Mouse (Mus musculus) neural tube, embryonic 15.5 days (tissue): ENCODE measurements at regions not wholly inside any gene's neighbourhood (a gene's known extent, or its start where the extent isn't known, plus 50 kb on each side); places are given as distances from the start of the nearest gene placed in this dataset.
"Not testable (repeated sequence)": the region's sequence is repeated elsewhere in the genome, so short reads cannot be mapped to it uniquely, and the experiment has no call there.

Experiments used
- ATAC-seq: fragments of 200-750 bp; cut with Nextera tagmentation; 2 replicates; pipeline ENCODE4 v1.8.0; 2017; ENCODE audit warnings: mild to moderate bottlenecking, moderate TSS enrichment, moderate library complexity; ENCODE audit not compliant: low FRiP score
- H3K27ac ChIP-seq: fragments of 300-500 bp; sonication (generic); replicated peaks from 2 replicates; pipeline ENCODE4 v1.5.1; 2015; ENCODE audit warnings: mild to moderate bottlenecking, inconsistent platforms
- H3K27me3 ChIP-seq: fragments of 300-500 bp; sonication (generic); replicated peaks from 2 replicates; pipeline ENCODE4 v1.6.1; 2015; ENCODE audit warnings: inconsistent platforms
- H3K36me3 ChIP-seq: fragments of 300-500 bp; sonication (generic); 2 replicates; pipeline ENCODE4 v1.6.1; 2015; ENCODE audit warnings: inconsistent platforms
- H3K4me1 ChIP-seq: fragments of 300-500 bp; sonication (generic); 2 replicates; pipeline ENCODE4 v1.6.1; 2015; ENCODE audit warnings: inconsistent platforms
- H3K4me2 ChIP-seq: fragments of 300-500 bp; sonication (generic); 2 replicates; pipeline ENCODE4 v1.6.1; 2015; ENCODE audit warnings: inconsistent platforms, mild to moderate bottlenecking, moderate library complexity
- H3K4me3 ChIP-seq: fragments of 300-500 bp; sonication (generic); replicated peaks from 2 replicates; pipeline ENCODE4 v1.5.1; 2015; ENCODE audit warnings: mild to moderate bottlenecking, inconsistent platforms
- H3K9ac ChIP-seq: fragments of 300-500 bp; sonication (generic); replicated peaks from 2 replicates; pipeline ENCODE4 v1.6.1; 2015; ENCODE audit warnings: mild to moderate bottlenecking, inconsistent platforms
- H3K9me3 ChIP-seq: fragments of 300-500 bp; sonication (generic); replicated peaks from 2 replicates; pipeline ENCODE4 v1.6.1; 2016; ENCODE audit warnings: inconsistent platforms
- WGBS: fragments of 180-500 bp; shearing (Covaris S2); methylation state at CpG from one replicate; pipeline ENCODE4 v1.1.7; 2015; ENCODE audit warnings: mixed read lengths; 5-methylcytosine and 5-hydroxymethylcytosine counted together

DNA sequence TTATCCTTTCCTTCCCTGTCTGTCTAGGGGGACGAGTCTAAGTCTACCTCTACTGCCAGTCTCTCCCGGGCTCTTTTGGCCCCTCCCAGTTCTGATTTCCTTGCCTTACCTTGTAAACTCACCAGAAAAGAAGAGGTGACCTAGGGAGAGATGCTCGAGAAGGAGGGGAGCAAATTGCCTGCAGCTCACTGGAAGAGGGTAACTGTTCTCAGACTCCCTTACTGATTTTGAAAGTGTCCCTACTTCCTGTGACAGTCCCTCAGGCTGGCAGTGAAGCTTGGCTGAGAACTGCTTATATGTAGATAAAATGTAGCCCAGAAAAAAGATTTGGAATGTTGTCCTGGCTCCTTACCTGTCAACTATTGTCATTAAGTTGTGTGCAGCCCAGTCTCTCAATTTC, 180.6 kb upstream of the Tab2 start:
- no peaks in the 10 kb centered on the region for H3K36me3 ChIP-seq
- no peak for ATAC-seq

DNA sequence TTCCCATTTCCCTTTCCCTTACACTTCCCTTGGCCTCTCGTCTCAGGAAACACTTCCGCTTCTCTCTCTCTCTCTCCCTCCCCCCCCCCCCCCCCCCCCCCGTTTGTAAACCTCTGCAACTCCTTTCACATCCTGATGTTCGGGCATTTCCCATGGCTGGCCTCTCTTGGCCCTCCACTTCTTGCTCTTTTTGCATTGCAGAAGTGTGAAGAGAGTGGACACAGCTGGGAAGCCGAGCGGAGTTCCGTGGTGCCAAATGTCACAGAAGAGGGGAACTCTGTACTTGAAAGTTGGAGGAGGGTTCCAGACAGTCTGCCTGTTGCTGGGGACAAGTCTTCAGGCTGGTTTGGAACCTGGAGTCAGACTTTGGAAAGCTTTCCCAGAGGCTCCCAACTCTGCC, 179.2 kb upstream of the Tab2 start:
- Histone ChIP-seq H3K27me3 (no peaks in the 10 kb centered on the region), H3K4me2 (no peak overlapping the region), H3K9me3 (no peaks in the 10 kb centered on the region), H3K9ac (no peak overlapping the region), H3K36me3 (no peaks in the 10 kb centered on the region), H3K27ac (no peak overlapping the region), H3K4me1 (peaks cover 10% of the 10 kb centered on the region; the same call in 1 of the 2 replicates), H3K4me3 (no peak overlapping the region)
- ATAC-seq = no peak
- WGBS = 71% methylated on average over 7 of the region's 7 CpGs

More for the DNA sequence above, 180.6 kb upstream of the Tab2 start:
- H3K4me2 ChIP-seq = no peak overlapping the region
- WGBS = 85% methylated on average over 3 of the region's 3 CpGs
- H3K4me1 ChIP-seq = peaks cover 10% of the 10 kb centered on the region; the same call in 1 of the 2 replicates
- H3K27ac ChIP-seq = no peak overlapping the region
- no peak overlapping the region for H3K4me3 ChIP-seq
- H3K27me3 ChIP-seq = no peaks in the 10 kb centered on the region
- H3K9me3 ChIP-seq = no peaks in the 10 kb centered on the region
- no peak overlapping the region for H3K9ac ChIP-seq

DNA sequence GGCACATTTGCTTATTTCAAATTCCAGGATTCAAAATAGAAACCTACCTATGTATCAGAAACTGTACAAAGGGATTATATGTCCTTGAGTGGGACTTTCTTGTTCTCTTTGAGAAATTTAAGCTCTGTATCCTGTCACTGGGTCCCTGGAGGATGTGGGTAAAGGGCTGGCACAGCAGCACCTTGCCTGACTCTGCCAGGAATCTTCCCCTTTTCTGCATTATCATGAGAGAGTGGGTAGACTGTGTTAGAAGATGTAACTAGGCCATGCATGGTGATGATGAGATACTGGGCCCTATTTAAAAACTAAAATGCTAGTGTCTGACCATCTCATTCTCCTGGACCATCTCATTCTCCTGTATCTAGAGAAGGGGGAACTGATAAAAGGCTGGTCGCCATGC, 178.4 kb upstream of the Tab2 start:
- Histone ChIP-seq H3K4me1 (peaks cover 10% of the 10 kb centered on the region; the same call in 1 of the 2 replicates), H3K27ac (no peak overlapping the region), H3K36me3 (no peaks in the 10 kb centered on the region), H3K4me2 (no peak overlapping the region), H3K27me3 (no peaks in the 10 kb centered on the region), H3K9ac (no peak overlapping the region), H3K4me3 (no peak overlapping the region), H3K9me3 (no peaks in the 10 kb centered on the region)
- WGBS = 100% methylated on average over 1 of the region's 1 CpGs
- no peak for ATAC-seq

GRCm38 (mm10) chr10:8133451-8133952, 177.5 kb upstream of the Tab2 start:
- Histone ChIP-seq H3K4me2 (peak overlapping the region; percentile 34), H3K27me3 (no peaks in the 10 kb centered on the region), H3K4me1 (peaks cover 10% of the 10 kb centered on the region; the same call in 1 of the 2 replicates), H3K4me3 (no peak overlapping the region), H3K36me3 (no peaks in the 10 kb centered on the region), H3K9me3 (no peaks in the 10 kb centered on the region), H3K9ac (no peak overlapping the region), H3K27ac (no peak overlapping the region)
- WGBS = 22% methylated on average over 13 of the region's 13 CpGs
- peak; percentile 79; the same call in 1 of the 2 replicates for ATAC-seq

- Histone ChIP-seq H3K36me3 (no peaks in the 10 kb centered on the region), H3K9me3 (no peaks in the 10 kb centered on the region), H3K27me3 (no peaks in the 10 kb centered on the region), H3K4me1 (peaks cover 10% of the 10 kb centered on the region; the same call in 1 of the 2 replicates), H3K4me3 (no peak overlapping the region), H3K27ac (0 out of 2 replicates have a peak overlapping the region, but pooled peaks have one; percentile 48), H3K9ac (no peak overlapping the region), H3K4me2 (no peak overlapping the region)
- 0 out of 2 replicates have a peak, but pooled peaks have one; percentile 13 for ATAC-seq
- 47% methylated on average over 2 of the region's 2 CpGs for WGBS
Measured at GRCm38 (mm10) chr10:8132795-8133194, 176.8 kb upstream of the Tab2 start.

DNA sequence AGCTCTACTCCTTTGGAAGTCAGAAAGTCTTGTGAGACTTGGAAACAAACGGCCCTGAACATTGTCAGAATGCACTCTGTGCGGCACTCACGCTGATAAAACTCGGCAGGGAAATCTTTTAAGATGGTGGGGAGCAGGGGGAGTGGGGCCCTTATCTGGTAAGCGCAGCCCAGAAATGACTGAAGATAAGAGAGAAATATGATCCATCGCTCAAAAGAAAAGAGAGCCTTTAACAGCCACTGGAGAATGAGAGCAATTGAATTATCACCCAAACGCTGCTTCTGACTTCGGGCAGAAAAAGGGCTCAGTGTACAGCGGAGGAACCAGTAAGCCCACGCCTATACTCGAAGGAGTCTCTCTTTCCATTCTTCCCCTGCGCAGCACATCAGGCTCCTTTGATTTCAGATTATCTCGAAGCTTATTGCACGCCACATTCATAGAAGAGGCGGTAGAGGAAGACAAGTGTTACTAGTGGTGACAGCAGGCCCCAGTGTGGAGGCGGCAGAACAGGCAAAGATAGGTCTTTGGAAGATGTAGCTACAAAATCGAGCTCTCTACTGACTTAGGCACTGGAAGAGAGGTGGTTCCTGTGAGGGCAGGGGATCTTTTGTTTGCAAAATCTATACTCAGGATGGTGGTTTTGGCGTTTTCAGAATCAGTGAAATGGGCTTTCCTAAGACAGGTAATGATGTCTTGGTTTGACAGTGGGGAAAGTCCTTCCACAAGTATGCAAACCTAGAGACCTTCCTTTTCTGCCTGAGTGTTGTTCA, 174.6 kb upstream of the Tab2 start:
- 0 out of 2 replicates have a peak, but pooled peaks have one; percentile 13 for ATAC-seq
- H3K36me3 ChIP-seq = no peaks in the 10 kb centered on the region
- no peaks in the 10 kb centered on the region for H3K9me3 ChIP-seq
- H3K27me3 ChIP-seq = no peaks in the 10 kb centered on the region
- no peak overlapping the region for H3K9ac ChIP-seq
- peaks cover 10% of the 10 kb centered on the region; the same call in 1 of the 2 replicates for H3K4me1 ChIP-seq
- no peak overlapping the region for H3K4me2 ChIP-seq
- 61% methylated on average over 18 of the region's 18 CpGs for WGBS
- no peak overlapping the region for H3K4me3 ChIP-seq
- no peak overlapping the region for H3K27ac ChIP-seq

DNA sequence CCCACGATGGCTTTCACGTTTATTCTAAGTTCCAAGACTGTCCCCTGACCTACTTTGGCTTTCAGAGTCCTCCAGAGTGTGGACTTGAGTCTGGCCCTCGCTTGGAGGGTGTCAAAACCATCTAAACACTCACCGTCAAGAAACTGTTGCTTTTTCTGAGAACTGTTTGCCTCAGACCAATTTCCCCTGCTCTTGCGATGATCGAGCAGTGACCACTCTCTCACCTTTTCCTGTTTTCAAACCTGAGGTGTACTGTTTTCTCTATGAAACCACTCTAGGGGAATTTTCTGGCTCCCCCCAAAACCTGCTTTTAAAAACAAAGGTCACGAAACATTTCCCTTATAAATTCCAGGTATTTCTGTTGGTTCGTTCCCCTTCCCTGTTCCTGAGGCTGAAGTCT, 174.0 kb upstream of the Tab2 start:
- Histone ChIP-seq H3K4me2 (no peak overlapping the region), H3K4me1 (peaks cover 10% of the 10 kb centered on the region; the same call in 1 of the 2 replicates), H3K36me3 (no peaks in the 10 kb centered on the region), H3K4me3 (no peak overlapping the region), H3K9me3 (no peaks in the 10 kb centered on the region), H3K9ac (no peak overlapping the region), H3K27me3 (no peaks in the 10 kb centered on the region), H3K27ac (no peak overlapping the region)
- no peak for ATAC-seq
- WGBS = 76% methylated on average over 8 of the region's 8 CpGs

DNA sequence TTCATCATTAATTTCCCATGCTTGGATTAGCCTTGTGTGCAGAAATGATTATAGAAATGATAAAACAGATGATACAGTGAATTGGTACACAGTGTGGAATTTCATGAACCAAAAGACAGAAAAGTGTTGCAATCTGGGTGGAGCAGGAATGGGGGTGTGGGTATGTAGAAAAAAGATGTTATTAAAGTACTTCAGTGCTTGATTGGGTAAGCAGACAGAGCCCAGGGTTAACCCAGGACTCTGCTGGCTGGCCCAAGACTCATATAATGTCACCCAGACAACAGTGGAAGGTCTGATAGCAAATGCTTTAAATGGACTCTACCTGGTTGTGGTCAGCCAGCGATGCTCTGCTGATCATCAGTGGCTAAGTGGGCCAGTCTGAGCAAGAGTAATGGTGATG, 168.1 kb upstream of the Tab2 start:
- no peaks in the 10 kb centered on the region for H3K36me3 ChIP-seq
- no peak for ATAC-seq
- no peak overlapping the region for H3K4me2 ChIP-seq
- H3K4me3 ChIP-seq = no peak overlapping the region
- H3K4me1 ChIP-seq = no peaks in the 10 kb centered on the region
- no peaks in the 10 kb centered on the region for H3K27me3 ChIP-seq
- WGBS = 100% methylated on average over 1 of the region's 1 CpGs
- no peak overlapping the region for H3K27ac ChIP-seq
- no peaks in the 10 kb centered on the region for H3K9me3 ChIP-seq
- no peak overlapping the region for H3K9ac ChIP-seq

- Histone ChIP-seq H3K27ac (no peak overlapping the region), H3K9ac (no peak overlapping the region), H3K36me3 (no peaks in the 10 kb centered on the region), H3K27me3 (no peaks in the 10 kb centered on the region), H3K4me2 (no peak overlapping the region), H3K4me1 (no peaks in the 10 kb centered on the region), H3K4me3 (no peak overlapping the region), H3K9me3 (no peaks in the 10 kb centered on the region)
- ATAC-seq = no peak
- WGBS = 82% methylated on average over 4 of the region's 4 CpGs
Measured at GRCm38 (mm10) chr10:8121895-8122294, 165.9 kb upstream of the Tab2 start.

- Histone ChIP-seq H3K27me3 (no peaks in the 10 kb centered on the region), H3K36me3 (no peaks in the 10 kb centered on the region), H3K4me3 (no peak overlapping the region), H3K27ac (no peak overlapping the region), H3K9me3 (no peaks in the 10 kb centered on the region), H3K4me1 (no peaks in the 10 kb centered on the region), H3K4me2 (no peak overlapping the region), H3K9ac (no peak overlapping the region)
- WGBS = 88% methylated on average over 8 of the region's 8 CpGs
- ATAC-seq = no peak
Measured at GRCm38 (mm10) chr10:8116821-8117220, 160.8 kb upstream of the Tab2 start.

GRCm38 (mm10) chr10:8114932-8115331, 158.9 kb upstream of the Tab2 start:
- not testable (repeated sequence) for ATAC-seq, H3K9ac ChIP-seq, H3K4me2 ChIP-seq, H3K4me1 ChIP-seq, H3K4me3 ChIP-seq, H3K9me3 ChIP-seq, H3K36me3 ChIP-seq, H3K27ac ChIP-seq, H3K27me3 ChIP-seq
- WGBS = 69% methylated on average over 5 of the region's 5 CpGs

DNA sequence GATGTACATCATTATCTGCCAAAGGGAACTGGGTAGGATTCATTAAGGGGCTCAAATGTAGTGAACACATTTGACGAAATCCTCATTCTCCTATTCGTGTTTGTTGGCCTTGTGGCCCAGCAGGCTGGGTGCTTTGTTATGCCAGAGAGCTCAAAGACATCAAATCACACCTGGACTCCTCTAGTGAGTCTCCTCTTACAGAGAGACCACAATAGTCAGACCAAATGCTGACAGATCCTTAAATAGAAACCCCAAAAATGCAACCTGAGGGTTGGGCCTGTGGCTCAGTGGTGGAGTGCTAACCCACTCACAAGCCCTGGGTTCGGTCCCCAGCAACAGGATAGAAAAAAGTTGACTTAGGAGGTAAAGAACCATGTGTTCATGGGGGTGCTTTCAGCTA, 158.5 kb upstream of the Tab2 start:
- no peak overlapping the region for H3K4me2 ChIP-seq
- H3K36me3 ChIP-seq = no peaks in the 10 kb centered on the region
- WGBS = 72% methylated on average over 3 of the region's 3 CpGs
- H3K4me1 ChIP-seq = no peaks in the 10 kb centered on the region
- no peak overlapping the region for H3K27ac ChIP-seq
- H3K4me3 ChIP-seq = no peak overlapping the region
- H3K9me3 ChIP-seq = no peaks in the 10 kb centered on the region
- H3K9ac ChIP-seq = no peak overlapping the region
- ATAC-seq = no peak
- H3K27me3 ChIP-seq = no peaks in the 10 kb centered on the region
